Mouse (Mus musculus): ENCODE results near the gene Appbp2.

DNA sequence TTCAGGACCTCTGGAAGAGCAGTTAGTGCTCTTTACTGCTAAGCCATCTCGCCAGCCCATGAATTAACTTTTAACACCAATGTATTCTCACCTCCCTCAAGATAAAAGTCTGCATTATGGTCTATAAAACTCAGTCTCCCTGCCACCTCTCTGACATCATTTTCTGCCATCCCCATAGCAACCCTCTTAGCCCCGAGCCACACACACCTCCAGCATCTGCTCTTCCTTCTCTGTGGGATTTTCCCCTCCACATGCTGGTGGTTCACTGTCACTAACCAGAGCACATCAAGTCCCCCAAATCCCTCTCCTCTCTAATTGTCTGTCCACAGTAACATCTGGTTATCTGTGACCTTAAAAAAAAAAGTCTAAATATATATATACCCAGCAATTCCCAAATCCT lies 36.0 kb downstream of the Appbp2 start:
- no peak for TF ChIP-seq CTCF (IDR thresholded peaks at IDR 0.05; ENCODE audit: control insufficient read depth, insufficient read depth, insufficient replicate concordance, low read depth, low read length)
- no peak for TF ChIP-seq POLR2A (IDR thresholded peaks at IDR 0.05; ENCODE audit: control insufficient read depth, low read depth, low read length)

Data from testis, adult 2 months (tissue).